Mouse (Mus musculus): Measurements from ENCODE around the gene Uhrf1bp1l.

Gene Uhrf1bp1l

GRCm38 (mm10) chr10:89745666-89746020 is 852 bp downstream of the Uhrf1bp1l start:
- ATAC-seq (ENCODE audit: low TSS enrichment): peak; percentile 41; the same call in 1 of the 2 replicates

GRCm38 (mm10) chr10:89746581-89746980 is 1.8 kb downstream of the Uhrf1bp1l start:
- ATAC-seq (ENCODE audit: low TSS enrichment): no peak

- no peak for ATAC-seq (ENCODE audit: low TSS enrichment)
Observed at GRCm38 (mm10) chr10:89747221-89747905, 2.6 kb downstream of the Uhrf1bp1l start.

GRCm38 (mm10) chr10:89747911-89748310 is 3.1 kb downstream of the Uhrf1bp1l start:
- no peak for ATAC-seq (ENCODE audit: low TSS enrichment)

GRCm38 (mm10) chr10:89748619-89749018 is 3.8 kb downstream of the Uhrf1bp1l start:
- no peak for ATAC-seq (ENCODE audit: low TSS enrichment)

GRCm38 (mm10) chr10:89751069-89751468 is 6.3 kb downstream of the Uhrf1bp1l start:
- no peak for ATAC-seq (ENCODE audit: low TSS enrichment)

GRCm38 (mm10) chr10:89755231-89755630 is 10.4 kb downstream of the Uhrf1bp1l start:
- ATAC-seq (ENCODE audit: low TSS enrichment): no peak

GRCm38 (mm10) chr10:89760772-89761171 is 16.0 kb downstream of the Uhrf1bp1l start:
- no peak for ATAC-seq (ENCODE audit: low TSS enrichment)

GRCm38 (mm10) chr10:89764457-89765121 is 19.8 kb downstream of the Uhrf1bp1l start:
- no peak for ATAC-seq (ENCODE audit: low TSS enrichment)

GRCm38 (mm10) chr10:89765790-89766714 is 21.3 kb downstream of the Uhrf1bp1l start:
- no peak for ATAC-seq (ENCODE audit: low TSS enrichment)

- ATAC-seq (ENCODE audit: low TSS enrichment): no peak
Observed at GRCm38 (mm10) chr10:89768352-89769020, 23.7 kb downstream of the Uhrf1bp1l start.

GRCm38 (mm10) chr10:89769096-89769495 is 24.3 kb downstream of the Uhrf1bp1l start:
- ATAC-seq (ENCODE audit: low TSS enrichment): no peak

- no peak for ATAC-seq (ENCODE audit: low TSS enrichment)
Observed at GRCm38 (mm10) chr10:89771894-89772293, 27.1 kb downstream of the Uhrf1bp1l start.

- ATAC-seq (ENCODE audit: low TSS enrichment): no peak
Observed at GRCm38 (mm10) chr10:89776029-89776428, 31.2 kb downstream of the Uhrf1bp1l start.

- no peak for ATAC-seq (ENCODE audit: low TSS enrichment)
Observed at GRCm38 (mm10) chr10:89791870-89792269, 47.1 kb downstream of the Uhrf1bp1l start.

- ATAC-seq (ENCODE audit: low TSS enrichment): peak; percentile 65; the same call in 1 of the 2 replicates
Observed at GRCm38 (mm10) chr10:89794121-89794520, 49.3 kb downstream of the Uhrf1bp1l start.

GRCm38 (mm10) chr10:89819146-89819545 is 74.4 kb downstream of the Uhrf1bp1l start:
- ATAC-seq (ENCODE audit: low TSS enrichment): no peak

GRCm38 (mm10) chr10:89823906-89824305 is 79.1 kb downstream of the Uhrf1bp1l start:
- peak; percentile 82 for ATAC-seq (ENCODE audit: low TSS enrichment)

GRCm38 (mm10) chr10:89826896-89827295 is 82.1 kb downstream of the Uhrf1bp1l start:
- peak; percentile 72 for ATAC-seq (ENCODE audit: low TSS enrichment)

- ATAC-seq (ENCODE audit: low TSS enrichment): peak; percentile 52
Observed at GRCm38 (mm10) chr10:89832334-89832733, 87.5 kb downstream of the Uhrf1bp1l start.

GRCm38 (mm10) chr10:89833166-89833565 is 88.4 kb downstream of the Uhrf1bp1l start:
- no peak for ATAC-seq (ENCODE audit: low TSS enrichment)

- ATAC-seq (ENCODE audit: low TSS enrichment): no peak
Observed at GRCm38 (mm10) chr10:89837476-89837875, 92.7 kb downstream of the Uhrf1bp1l start.

Measured in frontal cortex, adult (tissue).